Mouse (Mus musculus) urinary bladder, adult 18-20 months (tissue): ENCODE data around the gene Lhfpl3.

Source experiments
- DNase-seq, 2 experiments: peaks; one replicate each; pipeline ENCODE4 v3.0.0; 2022; ENCODE audit warnings: low spot score in 2 of 2, mixed read lengths in 2 of 2

Gene Lhfpl3

GRCm38 (mm10) chr5:23140183-23140921, 394.5 kb downstream of the Lhfpl3 start:
- DNase-seq, result no peak

- DNase-seq, result no peak
These were observed 407.4 kb downstream of the Lhfpl3 start for GRCm38 (mm10) chr5:23153210-23153609.

- DNase-seq, result no peak
These were observed 408.6 kb downstream of the Lhfpl3 start for GRCm38 (mm10) chr5:23154439-23154838.

DNA sequence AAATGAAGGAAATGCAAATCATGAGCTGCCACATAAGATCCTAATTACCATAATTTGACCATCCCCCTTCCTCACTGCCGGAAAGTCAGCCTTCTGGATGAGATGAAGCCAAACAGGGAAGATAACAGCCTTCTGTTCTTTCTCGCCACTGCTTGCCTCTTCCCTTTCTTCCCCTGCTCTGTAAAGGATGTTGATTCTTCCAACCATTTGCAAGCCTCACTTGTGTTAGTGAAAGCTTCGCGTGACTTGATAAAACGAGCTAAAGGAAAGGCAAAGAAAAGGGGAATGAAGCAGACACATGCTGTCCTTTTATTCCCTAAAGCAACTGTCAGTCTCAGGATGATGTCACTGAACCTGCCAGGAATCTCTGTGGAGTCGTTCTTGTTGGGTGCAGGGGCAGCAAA, 420.1 kb downstream of the Lhfpl3 start:
- DNase-seq, result no peak

DNA sequence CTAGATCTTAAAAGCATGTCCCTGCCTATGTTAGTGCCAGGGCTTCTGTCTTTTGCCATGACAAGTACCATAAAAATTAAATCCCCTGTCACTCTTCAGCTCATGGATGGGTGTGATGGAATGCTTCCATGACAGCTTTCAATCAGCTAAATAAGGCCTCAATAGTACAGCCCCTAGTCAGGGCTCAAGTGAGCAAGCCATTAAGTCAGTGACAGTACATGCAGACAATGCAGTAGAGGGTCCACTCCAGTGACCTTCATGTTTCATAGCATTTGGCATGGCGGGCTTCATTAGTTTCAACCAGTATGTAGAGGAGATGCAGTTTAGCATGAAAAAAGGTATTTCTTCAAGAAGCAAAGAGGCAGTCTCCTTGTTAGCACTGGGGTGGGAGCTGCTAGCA, 420.8 kb downstream of the Lhfpl3 start:
- DNase-seq, result no peak

- DNase-seq, result no peak
These were observed 443.8 kb downstream of the Lhfpl3 start for GRCm38 (mm10) chr5:23189633-23190032.

DNA sequence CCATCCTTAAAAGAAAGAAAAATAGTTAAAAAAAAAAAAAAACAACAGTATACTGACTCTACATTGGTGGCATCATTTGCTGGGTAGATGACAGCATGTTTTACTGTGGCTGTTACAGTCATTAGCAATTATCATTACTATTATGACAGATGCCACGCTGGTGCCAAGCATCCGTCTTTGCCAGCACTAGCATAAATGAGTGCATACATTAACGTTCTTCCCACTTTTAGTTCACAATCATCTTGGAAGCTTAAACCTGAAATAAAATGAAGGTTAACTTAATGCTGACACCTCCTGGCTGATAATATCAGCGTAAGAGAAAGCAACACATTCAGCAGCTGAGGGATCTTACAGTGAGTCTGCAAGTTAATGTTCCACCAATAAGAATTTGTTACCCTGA, 451.0 kb downstream of the Lhfpl3 start:
- DNase-seq, result no peak

DNA sequence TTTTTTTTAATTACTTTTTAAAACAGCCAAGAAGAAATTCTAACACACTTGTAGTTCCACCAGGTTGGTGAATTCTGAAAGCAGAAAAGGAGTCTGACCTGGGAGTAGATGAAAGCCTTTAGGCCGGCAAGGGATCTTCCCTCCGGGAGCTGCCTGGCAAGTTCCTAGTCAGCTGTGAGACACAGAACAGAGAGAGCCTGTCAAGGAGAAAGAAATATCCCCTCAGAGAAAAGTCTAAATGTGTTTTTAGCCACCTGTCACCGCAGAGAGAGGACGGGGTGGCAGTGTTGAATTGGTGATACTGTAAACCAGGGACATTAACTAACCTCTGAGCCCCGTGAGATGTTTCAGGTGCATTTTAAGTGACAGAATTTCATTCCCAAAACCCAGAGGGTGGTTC, 467.2 kb downstream of the Lhfpl3 start:
- no peak for DNase-seq

DNA sequence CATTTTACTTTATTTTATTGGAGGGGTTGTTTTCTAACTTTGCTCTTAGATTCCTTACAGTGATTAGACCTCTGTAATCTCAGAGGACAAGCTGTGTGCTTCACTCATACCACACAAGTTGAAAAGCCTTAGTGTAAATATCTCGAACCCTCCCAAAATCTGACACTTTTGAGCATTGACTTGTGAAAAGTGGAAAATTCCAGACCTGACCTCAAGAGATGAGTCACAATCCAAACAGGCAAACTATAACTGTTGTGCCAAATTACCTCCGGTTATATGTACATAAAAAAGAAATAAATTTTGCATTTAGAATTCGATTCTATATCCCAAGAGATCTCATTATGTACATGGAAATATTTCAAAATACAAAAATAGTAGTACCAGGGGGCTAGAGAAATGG, 468.8 kb downstream of the Lhfpl3 start:
- no peak for DNase-seq

- DNase-seq, result no peak
These were observed 473.8 kb downstream of the Lhfpl3 start for GRCm38 (mm10) chr5:23219655-23220054.

GRCm38 (mm10) chr5:23224759-23225536, 479.1 kb downstream of the Lhfpl3 start:
- DNase-seq, result peak in 1 of 2 experiments; percentile 24

DNA sequence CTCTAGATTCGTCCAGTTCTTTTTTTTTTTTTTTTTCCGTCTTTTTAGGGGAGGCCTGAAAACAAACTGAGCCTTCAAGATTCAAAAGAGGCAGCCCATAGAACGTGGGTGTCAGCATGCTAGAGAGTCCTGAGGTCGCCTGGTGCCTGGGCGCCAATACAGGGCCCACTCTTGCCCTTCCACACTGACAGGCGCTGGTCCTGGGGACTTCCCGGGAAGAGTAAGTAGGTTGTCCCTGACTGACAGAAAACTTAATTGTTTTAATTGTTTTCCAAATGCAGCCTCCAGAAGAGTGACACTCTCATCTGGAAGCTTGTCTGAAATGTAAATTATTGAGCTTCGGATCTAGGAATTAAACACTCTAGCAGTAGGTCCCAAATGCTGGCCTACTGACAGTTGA, 479.8 kb downstream of the Lhfpl3 start:
- no peak for DNase-seq

- DNase-seq, result no peak
These were observed 480.9 kb downstream of the Lhfpl3 start for GRCm38 (mm10) chr5:23226753-23227152.

GRCm38 (mm10) chr5:23246974-23247373, 501.1 kb downstream of the Lhfpl3 start:
- no peak for DNase-seq

- DNase-seq, result no peak
These were observed 501.9 kb downstream of the Lhfpl3 start for GRCm38 (mm10) chr5:23247784-23248183.

- no peak for DNase-seq
These were observed 502.4 kb downstream of the Lhfpl3 start for GRCm38 (mm10) chr5:23248303-23248702.

DNA sequence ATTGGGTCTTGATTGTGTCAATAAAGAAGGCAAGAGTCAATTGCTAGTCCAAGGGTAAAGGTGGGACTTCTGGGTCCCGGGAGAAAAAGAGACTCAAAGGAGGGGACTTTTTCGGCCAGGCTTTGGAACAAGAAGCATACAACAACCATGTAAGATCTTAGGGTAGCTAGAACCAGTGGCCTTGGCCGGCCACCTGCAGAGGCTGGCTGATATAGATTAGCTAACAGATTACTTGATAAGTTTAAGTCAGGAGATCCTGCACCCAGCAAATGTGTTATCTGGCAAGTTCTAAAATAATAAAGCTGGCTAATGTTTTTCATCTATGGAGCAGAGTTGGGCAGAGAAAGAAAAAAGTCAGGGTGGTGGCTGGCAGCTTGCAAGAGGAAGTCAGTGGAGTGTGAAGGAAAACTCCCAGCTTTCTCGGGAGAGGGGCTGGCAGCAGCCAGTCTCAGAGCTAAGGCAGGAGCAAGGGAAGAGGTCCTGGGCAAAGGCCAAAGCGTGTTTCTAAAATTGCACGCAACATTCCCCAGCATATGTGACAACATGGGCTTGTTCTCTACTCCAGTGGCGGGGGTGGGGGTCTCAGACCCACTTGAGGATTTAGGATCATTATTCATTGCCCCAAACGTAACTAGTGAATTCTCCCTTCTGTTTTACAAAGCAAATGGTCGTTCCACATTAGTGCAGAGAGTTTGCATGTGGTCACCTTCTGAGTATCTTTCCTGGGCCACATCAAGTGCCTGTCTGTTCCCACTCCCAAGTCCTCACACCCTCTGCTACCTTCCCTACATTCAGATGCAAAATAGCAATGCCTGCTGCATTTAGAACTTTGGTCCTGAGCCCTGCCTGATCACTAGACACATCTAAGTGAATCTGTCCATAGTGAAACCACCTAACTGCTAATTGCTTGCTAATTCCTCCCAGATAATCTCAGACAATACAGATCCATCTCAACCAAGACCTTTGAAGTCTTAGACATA, 504.3 kb downstream of the Lhfpl3 start:
- DNase-seq, result no peak

DNA sequence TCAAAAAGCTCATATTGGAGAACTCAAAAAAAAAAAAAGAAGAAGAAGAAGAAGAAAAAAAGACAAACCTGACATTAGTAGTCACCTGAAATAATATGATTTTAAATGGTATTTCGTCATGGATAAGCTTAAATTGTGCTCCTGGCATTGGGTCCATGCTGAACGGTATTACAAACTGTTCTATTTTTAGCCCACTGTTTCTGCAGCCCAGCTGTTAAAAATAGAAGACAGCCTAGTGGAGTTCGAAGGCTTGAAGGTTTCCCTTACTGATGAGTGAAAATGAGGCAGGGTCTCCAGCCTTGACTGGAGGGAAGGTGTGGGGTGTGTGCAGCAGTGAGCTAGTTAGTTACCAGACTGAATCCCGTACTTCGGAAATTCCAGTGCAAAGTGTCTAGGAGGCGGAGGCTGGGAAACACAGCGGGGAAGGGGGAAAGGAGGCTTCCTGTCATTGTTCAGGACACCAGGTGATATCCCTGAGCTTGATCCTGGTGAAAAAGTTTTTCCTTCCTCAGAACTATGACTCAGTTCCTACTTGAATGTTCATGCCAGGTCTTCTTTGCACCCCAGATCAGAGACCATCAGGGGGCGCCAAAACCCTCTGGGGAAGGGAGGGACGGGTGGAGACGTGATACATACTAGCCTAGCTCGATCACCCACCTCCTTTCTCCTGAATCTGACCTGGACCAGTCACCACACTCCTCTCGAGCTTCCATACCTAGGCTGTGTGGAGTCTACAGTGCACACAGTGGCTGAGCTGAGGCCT, 505.8 kb downstream of the Lhfpl3 start:
- DNase-seq, result peak; percentile 4 to 13

DNA sequence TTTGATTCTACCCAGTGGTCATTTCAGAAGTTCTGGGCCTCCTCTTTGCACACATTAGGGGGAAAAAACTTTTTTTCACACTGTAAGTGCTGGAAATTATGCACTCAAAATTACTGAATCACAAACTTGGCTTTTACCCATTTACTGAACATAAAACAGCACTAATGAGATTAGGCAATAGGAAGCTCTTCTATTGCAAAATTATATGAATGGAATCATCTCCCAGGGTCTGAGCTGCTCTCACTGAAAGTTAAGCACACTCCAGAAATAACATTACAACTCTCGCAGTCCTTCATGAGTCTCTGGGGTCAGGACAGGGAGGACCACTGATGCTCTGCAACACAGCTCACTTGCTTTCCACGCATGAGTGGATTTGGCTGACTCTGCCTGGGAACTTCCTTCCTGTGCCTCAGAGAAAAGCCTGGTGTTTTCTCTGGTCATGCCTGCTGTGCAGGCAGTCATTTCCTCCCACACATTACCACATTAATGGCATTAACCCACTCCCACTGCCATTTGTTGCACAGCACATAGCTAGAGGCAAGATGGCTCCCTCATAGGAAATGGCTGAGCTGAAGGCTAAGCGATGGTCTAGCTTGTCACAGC, 510.1 kb downstream of the Lhfpl3 start:
- no peak for DNase-seq

GRCm38 (mm10) chr5:23273309-23273708, 527.5 kb downstream of the Lhfpl3 start:
- no peak for DNase-seq

GRCm38 (mm10) chr5:23279364-23279763, 533.5 kb downstream of the Lhfpl3 start:
- DNase-seq, result no peak
